Mouse (Mus musculus) heart, embryonic 14.5 days (tissue): Measurements from ENCODE around the gene 6430628N08Rik. TPM values are rescaled to one million over a fixed set of nuclear protein-coding genes. Genes with fewer than 3 reads are reported as not detected.

Source experiments
- polyA plus RNA-seq: library from polyadenylated mRNA; unstranded; fragments of >200 nt; fragmentation: Nextera tagmentation; extraction: Ambion mirVana; gene quantifications from 2 replicates; pipeline ENCODE4 v1.2.1, GENCODE M21; 2014

6430628N08Rik gene
- polyA plus RNA-seq, 1 experiment from 2014 or later, result not detected

Other genes starting within 250 kb of the 6430628N08Rik start
- gene Cyp4b1, start 242.9 kb upstream of the 6430628N08Rik start, polyA plus RNA-seq, result 1.6 and 4.2 TPM in 2 replicates
- gene Efcab14, start 152.9 kb upstream of the 6430628N08Rik start, polyA plus RNA-seq, result 32.5 and 32.7 TPM in 2 replicates
- gene Tex38, start 109.6 kb upstream of the 6430628N08Rik start, polyA plus RNA-seq, result 0.26 and 0.53 TPM in 2 replicates
- gene Atpaf1, start 105.9 kb upstream of the 6430628N08Rik start, polyA plus RNA-seq, result 89.2 and 89.5 TPM in 2 replicates
- 6.8 and 8.0 TPM in 2 replicates for gene Mob3c, start 62.6 kb upstream of the 6430628N08Rik start, polyA plus RNA-seq
- gene Mknk1, start 51.5 kb upstream of the 6430628N08Rik start, polyA plus RNA-seq, result 16.2 and 16.7 TPM in 2 replicates
- not detected in 2 replicates for gene Kncn, start 6.3 kb upstream of the 6430628N08Rik start, polyA plus RNA-seq
- gene Dmbx1, start 49.3 kb downstream of the 6430628N08Rik start, polyA plus RNA-seq, result not detected in 2 replicates
- gene Faah, start 127.3 kb downstream of the 6430628N08Rik start, polyA plus RNA-seq, result 1.1 and 1.9 TPM in 2 replicates
- gene Nsun4, start 163.2 kb downstream of the 6430628N08Rik start, polyA plus RNA-seq, result 30.3 and 30.5 TPM in 2 replicates
- 1,366 and 1,395 TPM in 2 replicates for gene Uqcrh, start 184.4 kb downstream of the 6430628N08Rik start, polyA plus RNA-seq
- gene Lrrc41, start 184.6 kb downstream of the 6430628N08Rik start, polyA plus RNA-seq, result 54.1 and 55.9 TPM in 2 replicates
- 18.0 and 19.7 TPM in 2 replicates for gene Rad54l, start 233.0 kb downstream of the 6430628N08Rik start, polyA plus RNA-seq
- 66.3 and 66.4 TPM in 2 replicates for gene Pomgnt1, start 233.2 kb downstream of the 6430628N08Rik start, polyA plus RNA-seq